Mouse (Mus musculus) spleen, postnatal 36 days (tissue): ENCODE measurements around the gene Olfr17.
"Not testable (repeated sequence)": the region's sequence is repeated elsewhere in the genome, so short reads cannot be mapped to it uniquely, and the experiment has no call there.

Experiments
- DNase-seq, 2 experiments: peaks; one replicate each; pipeline ENCODE4 v3.0.0; 2022; ENCODE audit warnings: low spot score in 2 of 2, mixed read lengths in 1 of 2

Olfr17 gene

GRCm38 (mm10) chr7:107092920-107093319 lies at the start of gene Olfr17:
Gene Olfr17 (plus strand): TSS chr7:107093220.
- DNase-seq, result no peak

- peak in 1 of 2 experiments; percentile 6 for DNase-seq
Observed at GRCm38 (mm10) chr7:107044407-107044806, 48.6 kb upstream of the Olfr17 start.

GRCm38 (mm10) chr7:107045833-107046232 lies 47.2 kb upstream of the Olfr17 start:
- peak in 1 of 2 experiments; percentile 24 for DNase-seq

DNA sequence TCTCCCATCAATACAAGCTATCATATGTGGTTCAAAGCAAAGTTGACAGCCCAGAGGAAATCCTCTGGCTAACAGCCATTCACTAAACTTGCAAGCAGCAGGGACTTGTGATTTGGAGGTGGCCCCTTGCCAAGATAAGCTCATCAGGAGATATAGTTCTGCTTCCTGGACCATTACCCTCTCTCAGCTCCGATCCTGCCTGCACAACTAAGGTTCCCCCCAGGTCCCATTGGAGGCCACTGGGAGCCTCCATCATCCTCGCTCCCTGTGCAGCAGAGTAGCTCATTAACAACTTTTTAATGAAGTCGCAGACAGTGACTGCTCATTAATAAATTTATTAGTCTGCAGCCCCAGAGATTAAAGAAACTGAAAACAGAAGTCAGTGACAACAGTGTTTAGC lies 45.4 kb upstream of the Olfr17 start:
- no peak for DNase-seq

GRCm38 (mm10) chr7:107070681-107071080 lies 22.3 kb upstream of the Olfr17 start, which contains the start of gene Olfr714:
Gene Olfr714 (plus strand): TSS chr7:107070981.
- no peak for DNase-seq

GRCm38 (mm10) chr7:107110269-107110668 lies 17.2 kb downstream of the Olfr17 start, which contains the start of gene Olfr715b:
Gene Olfr715b (minus strand): TSS chr7:107110369.
- DNase-seq, result not testable (repeated sequence)

DNA sequence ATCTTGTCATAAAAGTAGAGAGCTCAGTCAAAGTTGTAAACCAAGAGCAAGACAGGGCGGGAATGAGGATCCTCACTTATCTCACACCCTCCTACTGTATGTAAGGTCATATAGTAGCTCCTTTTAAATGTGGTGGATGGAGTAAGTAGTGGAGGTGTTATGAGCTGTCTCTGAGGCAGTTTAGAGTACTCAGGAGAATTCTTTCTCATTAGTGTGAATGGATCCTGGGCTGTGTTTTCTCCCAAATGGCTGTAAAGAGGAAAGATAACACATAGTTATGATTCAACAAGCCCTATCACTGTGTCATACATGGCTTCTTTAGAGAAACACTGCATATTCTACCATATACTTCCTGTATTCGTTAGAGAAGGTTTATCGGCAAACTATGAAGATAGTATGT lies 38.0 kb downstream of the Olfr17 start, which contains the start of gene Olfr715:
Gene Olfr715 (minus strand): TSS at position 101 of the 400 bp plus-strand sequence.
- DNase-seq, result not testable (repeated sequence)

DNA sequence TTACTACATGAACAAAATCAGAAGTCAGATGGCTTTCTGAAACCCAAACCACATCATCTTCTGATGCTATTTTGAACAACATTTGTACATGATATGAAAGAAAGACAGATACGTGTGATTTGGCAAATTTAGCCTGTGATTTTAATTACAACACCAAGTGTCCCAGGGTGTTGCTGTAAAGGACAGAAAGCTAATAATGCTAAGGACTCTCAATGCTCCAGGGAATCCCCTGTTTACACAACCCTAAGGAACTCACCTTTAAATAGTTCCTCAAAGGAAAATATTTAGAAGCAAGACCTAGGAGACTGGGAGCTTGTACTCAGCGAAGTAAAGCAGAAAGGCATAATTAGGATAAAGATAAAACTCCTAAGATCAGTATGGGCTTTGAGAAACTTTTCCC lies 45.0 kb downstream of the Olfr17 start, which contains the start of gene Olfr716:
Gene Olfr716 (plus strand): TSS at position 301 of the 400 bp plus-strand sequence.
- DNase-seq, result not testable (repeated sequence)
